Mouse (Mus musculus): ENCODE results near the gene Pprc1.

Pprc1 gene

DNA sequence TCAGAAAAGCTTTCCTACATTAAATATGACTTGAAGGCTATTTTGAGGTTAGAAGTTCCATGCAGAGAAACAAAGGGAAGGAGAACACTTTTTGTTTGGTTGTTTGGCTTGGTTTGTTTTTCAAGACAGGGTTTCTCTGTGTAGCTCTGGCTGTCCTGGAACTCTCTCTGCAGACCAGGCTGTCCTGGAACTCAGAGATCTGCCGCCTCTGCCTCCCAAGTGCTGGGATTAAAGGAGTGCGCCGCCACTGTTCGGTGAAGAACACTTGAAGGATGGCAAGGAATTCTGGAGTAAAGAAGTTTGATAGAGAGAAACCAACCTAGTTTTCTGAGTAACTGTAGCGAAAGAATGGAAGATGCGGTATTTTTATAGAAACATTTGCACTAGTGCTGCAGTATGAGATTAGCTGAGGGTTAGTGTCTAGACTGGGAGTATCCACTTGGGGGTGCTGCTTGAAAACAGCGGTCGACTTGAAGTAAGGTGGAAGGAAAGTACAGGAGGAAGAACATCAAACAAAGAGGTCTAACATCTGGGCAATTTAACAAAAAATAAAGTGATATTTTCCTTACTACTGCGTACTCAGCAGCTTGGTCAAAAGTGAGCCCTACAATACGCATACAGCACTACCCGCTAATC, 11.2 kb downstream of the Pprc1 start:
- no peak for DNase-seq (ENCODE audit: low read depth, low spot score)

DNA sequence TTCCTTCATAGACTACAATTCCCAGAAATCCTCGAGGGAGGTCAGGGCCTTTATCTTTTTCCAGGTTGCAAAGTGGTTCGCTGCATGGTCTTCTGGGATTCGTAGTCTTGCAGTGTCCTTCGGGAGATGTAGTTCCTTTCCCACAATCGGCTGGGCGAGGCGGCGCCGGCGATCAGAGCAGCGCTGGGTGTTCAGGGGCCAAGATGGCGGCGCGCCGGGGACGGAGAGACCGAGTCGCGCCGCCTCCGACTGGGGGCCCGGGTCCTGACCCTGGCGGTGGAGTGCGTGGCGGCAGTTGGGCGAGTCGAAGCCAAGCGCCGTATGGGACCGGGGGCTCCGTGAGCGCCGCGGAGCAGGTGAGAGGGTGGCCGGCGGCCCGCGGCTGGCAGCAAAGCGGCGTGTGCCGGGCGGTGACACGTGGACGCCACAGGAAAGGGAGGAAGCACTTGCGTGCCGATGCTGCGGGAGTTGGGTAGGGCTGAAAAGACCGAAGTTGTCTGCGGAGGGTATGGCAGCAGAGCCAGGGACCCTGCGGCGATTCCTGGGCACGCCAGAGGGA, 11.8 kb downstream of the Pprc1 start:
- peak; percentile 95 for DNase-seq (ENCODE audit: low read depth, low spot score)

DNA sequence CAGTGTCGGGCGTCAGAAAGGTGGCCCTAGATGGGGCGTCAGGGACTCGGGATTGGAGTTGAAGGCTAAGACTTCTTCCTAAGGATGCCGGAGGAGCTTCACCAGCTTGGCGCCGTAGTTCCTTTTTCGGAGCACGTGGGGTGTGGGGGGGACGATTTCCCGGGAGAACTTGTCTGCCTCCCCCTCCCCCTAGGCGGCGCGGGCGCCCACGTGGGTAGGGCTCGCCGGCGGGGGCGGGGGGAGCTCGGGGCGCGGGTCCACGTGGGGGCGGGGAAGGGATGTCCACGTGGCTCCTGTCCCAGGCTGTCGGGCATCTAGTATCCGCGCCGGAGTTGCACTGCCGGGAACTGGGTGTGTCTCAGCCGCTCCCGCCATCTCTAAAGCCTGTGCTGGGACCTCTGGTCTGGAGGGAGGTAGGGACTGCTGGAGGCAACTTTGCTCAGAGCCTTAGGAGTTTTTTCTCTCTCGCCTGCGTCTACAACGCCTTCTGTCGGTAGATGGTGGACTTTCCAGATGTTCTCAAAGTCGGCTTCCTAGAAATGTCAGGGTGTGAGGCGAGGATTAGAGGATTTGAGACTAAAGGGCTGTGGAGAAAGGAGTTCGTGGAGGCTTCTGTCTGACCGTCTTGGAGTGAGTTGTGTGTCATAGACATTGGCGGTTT, 12.4 kb downstream of the Pprc1 start:
- peak; percentile 70 for DNase-seq (ENCODE audit: low read depth, low spot score)

DNA sequence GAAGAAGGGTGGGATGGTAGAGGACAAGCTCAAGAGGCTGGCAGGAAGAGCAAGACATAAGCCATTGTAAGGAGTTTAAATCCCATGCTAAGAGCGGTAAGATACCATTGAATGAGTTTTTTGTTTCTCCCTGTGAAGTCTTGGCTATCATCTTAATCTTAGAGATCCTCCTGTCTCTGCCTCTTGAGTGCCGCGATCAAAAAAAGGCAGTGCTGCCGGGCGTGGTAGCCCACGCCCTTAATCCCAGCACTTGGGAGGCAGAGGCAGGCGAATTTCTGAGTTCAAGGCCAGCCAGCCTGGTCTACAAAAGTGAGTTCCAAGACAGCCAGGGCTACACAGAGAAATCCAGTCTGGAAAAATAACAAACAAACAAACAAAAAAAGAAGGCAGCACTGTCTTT, 13.8 kb downstream of the Pprc1 start:
- DNase-seq (ENCODE audit: low read depth, low spot score): no peak

DNA sequence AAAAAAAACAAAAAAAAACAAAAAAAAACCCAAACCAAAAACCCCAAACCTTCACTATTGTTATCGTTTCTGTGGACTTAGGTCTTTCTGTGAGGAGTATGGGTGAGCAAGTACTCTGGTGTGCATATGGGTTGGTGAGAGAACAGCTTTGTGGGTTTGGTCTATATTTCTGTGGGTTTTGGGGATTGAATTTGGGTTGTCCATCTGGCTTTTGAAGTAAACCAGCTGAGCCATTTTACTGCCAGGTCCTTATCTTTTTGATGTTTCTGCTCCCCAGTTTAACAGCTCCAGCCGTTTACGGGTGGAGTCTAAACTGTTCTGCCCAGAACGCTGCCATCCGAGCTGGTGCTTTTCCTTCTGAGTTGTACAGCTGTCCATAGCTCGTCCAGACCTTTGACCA, 16.2 kb downstream of the Pprc1 start:
- DNase-seq (ENCODE audit: low read depth, low spot score): no peak

DNA sequence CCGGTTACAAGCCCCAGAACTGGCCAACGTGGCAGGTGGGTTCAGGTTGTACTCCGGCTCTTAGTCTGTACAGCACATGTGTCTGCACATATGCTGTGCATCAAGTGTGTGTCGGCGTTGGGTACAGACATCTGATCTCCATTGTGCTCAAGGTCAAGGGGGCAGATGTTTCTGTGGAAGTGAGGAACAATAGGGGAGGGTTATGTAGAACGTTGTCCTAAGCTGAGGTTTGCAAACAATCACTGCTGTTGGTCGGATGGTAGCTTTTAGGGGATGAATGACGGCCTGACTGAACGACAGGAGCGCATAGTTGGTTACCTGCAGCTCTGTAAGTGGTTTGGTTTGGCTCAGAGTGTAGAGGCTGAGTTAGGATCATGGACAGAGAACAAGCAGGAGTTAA, 23.4 kb downstream of the Pprc1 start:
- DNase-seq (ENCODE audit: low read depth, low spot score): no peak

DNA sequence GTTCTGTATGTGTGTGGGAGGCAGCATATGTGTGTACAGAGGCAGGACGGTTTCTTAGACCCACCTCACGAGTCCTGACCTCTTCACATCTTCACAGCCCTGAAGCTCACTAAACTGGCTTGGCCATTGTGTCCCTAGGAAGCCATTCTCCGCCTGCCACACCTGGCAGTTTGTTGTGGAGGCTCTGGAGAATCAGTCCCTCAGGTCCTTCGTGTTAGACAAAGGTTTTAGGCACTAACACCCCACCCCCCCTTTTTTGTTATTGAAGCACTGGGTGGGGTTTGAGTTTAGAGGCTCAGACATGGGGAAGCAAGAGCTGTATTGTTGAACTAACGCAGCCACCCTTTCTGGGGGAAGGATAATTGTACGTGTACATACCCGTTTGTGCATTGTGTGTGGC, 28.6 kb downstream of the Pprc1 start:
- no peak for DNase-seq (ENCODE audit: low read depth, low spot score)

DNA sequence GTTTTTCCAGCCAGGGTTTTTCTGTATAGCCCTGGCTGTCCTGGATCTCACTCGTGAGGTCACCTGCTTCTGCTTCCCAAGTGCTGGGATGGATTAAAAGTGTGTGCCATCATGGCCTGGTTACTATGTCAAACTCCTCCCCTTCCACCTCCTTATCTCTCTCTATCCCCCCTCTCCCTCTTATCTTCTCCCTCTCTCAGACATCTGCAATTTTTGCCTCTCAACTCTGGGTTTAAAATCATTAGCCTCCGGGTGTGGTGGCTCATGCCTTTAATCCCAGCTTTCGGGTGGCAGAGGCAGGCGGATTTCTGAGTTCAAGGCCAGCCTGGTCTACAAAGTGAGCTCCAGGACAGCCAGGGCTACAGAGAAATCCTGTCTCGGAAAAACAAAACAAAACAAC, 29.6 kb downstream of the Pprc1 start:
- DNase-seq (ENCODE audit: low read depth, low spot score): no peak

DNA sequence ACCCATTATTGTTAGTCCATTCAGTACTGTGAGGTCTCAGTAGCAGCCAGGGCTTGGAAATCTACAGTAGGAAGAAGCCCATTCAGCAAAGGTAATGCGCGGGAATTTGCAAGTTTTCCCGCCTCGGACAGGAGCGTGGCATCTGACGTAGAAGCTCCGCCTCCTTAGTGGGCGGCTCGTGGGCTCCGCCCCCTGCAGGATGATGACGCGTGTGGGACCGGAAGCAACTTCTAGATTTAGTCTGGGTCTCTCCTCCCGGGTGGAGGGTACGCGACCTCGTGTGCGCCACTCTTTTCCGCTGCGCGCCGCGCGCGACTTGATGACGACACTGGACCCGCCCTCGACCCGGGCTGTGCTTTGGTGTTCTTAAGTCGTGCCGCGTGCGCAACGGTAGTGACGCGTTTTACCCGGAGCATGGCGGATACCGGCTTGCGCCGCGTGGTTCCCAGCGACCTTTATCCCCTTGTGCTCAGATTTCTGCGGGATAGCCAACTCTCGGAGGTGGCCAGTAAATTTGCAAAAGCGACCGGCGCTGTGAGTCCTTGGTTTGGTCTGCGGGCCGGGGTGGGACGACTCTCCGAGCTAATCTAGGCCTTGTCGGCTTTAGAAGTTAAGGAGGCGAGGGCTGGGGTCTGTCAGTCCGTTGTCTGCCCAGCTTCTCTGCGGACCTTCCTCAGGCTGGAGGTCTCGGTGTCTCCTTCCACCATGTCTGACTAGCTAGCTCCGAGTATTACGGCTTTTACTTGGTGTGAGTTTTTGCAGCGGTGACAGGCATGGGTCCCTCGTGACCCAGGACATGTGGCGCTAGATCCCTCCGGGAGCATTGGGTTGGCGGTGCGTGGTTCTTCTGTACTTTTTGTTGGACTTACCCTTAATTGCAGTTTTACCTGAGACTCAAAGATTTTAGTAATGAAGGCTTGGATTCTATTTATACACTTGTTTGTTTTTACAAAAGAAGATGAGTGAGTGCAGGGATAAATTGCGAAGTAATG, 31.2 kb downstream of the Pprc1 start, which contains the start of gene Nolc1:
Nolc1 (plus strand) TSS at position 248 of the 992 bp plus-strand sequence.
- DNase-seq (ENCODE audit: low read depth, low spot score): peak; percentile 100

DNA sequence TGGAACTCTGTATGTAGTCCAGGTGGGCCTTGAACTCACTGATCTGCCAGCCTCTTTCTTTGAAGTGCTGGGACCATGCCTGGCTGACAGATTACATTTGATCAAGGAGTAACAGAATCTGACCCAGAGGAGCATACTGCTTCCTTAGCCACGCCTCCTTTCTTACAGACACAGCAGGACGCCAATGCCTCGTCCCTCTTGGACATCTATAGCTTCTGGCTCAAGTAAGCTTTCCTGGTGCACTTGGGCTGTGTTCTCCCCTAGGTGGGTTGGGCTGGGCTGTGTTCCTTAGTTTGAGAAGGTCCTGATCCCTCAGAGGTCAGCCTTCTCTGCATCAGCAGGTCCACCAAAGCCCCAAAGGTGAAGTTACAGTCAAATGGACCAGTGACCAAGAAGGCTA, 33.8 kb downstream of the Pprc1 start:
- DNase-seq (ENCODE audit: low read depth, low spot score): no peak

DNA sequence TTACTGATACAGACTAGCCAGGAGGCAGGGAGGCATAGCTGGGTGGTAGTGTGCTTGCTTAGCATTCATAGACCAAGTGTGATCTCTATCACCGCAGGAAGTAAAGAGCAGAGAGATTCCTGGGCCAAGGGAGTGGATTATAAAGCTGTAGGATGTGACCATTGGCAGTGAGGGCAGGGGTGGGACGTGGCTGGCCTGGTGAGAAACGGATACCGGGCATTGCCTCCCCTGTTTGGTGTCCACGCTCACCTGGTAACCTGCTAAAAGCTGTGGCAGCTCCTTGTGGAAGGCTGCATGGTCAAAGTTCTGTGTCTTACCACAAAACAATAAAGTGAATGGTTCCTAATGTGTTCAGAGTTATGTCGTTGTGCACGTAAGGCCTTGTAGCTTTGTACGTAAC, 40.5 kb downstream of the Pprc1 start:
- no peak for DNase-seq (ENCODE audit: low read depth, low spot score)

DNA sequence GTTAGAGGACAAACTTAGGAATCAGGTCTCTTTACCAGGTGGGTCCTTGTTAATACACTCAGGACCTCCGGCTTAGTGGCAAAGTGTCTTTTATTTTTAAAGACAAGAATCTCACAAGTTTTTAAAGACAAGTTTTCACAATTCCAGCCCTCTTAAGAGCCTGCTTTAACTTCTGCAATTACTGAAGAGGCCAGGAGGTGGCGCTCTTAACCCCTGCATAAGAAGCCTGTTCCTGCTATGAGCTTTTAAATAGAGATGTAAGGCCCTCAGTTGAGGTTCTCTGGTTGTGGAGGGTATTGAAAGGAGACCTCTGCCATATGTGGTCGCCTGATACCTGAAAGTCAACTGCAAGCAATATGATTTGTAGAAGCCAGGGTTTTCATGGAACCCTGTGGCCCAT, 41.7 kb downstream of the Pprc1 start:
- DNase-seq (ENCODE audit: low read depth, low spot score): peak; percentile 62

DNA sequence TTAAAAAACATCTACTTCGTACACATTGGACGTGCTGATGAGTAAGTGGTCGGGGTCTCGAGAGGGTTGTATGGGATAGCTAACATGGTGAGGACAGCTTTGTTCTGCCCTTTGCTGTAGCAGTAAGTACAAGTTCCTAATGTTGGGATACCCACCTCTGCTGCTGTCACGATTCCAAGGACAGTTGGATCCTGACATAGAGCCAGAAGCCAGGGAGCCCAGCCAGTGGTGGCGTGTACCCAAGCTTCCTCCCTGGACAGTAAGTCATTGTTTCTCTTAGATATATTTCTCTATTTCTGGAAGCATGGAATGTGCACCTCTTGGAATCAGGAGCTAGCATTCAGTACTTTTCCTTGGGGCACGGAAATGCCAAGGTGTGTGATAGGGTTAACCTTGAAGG, 43.2 kb downstream of the Pprc1 start:
- no peak for DNase-seq (ENCODE audit: low read depth, low spot score)

DNA sequence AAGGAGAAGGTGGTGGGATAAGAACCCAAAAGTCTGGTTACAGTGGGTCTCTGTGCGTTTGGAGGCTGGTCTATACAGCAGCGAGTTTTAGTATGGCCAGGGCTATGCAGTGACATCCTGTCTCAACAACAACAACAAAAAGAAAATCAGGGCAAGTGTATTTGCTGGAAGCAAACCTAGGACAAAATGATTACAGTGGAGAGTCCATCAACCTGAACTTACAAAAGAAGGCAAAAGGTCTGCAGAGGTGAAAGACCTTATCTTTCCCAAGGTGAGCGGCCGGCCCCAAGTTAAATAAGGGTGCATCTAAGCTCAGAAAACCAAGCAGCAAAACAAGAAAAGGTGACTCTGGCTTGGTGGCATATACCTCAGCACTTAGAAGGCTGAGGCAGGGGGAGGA, 47.0 kb downstream of the Pprc1 start:
- no peak for DNase-seq (ENCODE audit: low read depth, low spot score)

DNA sequence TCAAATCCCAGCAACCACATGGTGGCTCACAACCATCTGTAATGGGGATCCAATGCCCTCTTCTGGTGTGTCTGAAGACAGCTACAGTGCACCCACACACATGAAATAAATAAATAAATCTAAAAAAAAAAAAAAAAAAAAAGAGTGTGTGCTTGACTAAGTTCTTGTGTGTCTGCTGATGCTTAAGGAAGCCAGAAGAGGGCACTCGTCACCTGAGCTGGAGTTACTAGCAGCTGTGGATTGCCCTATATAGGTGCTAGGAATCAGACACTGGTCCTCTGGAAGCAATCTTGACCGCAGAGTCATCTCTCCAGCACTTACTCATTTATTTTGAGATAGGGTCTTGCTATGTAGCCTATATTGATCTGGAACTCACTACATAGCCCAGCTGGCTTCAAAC, 49.5 kb downstream of the Pprc1 start:
- no peak for DNase-seq (ENCODE audit: low read depth, low spot score)

DNA sequence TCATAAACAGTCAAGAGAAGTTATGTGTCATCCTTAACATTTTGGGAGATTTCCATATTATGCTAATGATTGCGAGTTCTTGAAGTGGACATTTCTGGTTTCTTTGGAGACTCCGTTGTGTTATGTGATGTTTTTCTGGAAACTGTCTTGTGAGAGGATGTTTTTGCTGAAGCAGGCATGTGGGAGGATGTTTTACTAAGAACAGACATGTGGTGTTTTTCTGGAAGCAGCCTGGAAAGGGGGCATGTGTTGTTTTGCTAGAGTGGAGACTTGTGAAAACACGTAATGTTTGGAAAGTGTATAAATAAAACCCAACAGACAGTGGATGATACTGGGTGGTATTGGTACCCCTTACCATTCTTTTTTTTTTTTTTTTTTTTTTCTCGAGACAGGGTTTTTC, 50.6 kb downstream of the Pprc1 start:
- no peak for DNase-seq (ENCODE audit: low read depth, low spot score)

DNA sequence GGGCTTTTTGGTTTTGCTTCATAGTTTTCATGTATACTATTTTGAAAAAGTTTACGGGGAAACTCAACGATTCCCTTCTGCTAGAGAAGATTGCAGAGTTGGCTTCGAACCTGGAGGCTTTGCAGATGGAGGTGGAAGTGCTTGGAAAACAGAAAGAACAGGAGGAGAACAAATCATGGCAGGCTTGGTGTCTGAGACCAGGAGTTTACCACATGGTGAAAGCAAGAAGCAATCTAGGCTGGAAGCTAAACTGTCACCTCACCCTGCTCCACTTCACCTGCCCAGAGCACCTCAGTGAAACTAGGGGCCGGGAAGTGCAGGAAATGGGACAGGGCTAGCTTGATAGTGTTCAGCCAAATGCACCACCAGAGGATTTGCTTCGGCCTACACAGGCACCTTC, 51.7 kb downstream of the Pprc1 start:
- no peak for DNase-seq (ENCODE audit: low read depth, low spot score)

DNA sequence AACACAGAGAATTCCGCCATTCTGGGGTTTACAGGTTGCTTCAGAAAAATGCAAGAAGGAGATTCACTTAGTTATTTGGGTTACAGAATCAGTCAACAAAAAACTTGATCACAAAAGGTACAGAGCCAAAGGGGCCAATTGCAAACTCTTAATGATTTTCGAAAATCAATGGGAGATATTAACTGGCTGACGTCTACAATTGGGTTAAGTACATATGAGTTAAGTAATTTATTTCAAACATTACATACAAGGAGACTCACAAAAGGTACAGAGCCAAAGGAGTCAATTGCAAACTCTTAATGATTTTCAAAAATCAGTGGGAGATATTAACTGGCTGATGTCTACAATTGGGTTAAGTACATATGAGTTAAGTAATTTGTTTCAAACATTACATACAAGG, 54.9 kb downstream of the Pprc1 start:
- DNase-seq (ENCODE audit: low read depth, low spot score): no peak

DNA sequence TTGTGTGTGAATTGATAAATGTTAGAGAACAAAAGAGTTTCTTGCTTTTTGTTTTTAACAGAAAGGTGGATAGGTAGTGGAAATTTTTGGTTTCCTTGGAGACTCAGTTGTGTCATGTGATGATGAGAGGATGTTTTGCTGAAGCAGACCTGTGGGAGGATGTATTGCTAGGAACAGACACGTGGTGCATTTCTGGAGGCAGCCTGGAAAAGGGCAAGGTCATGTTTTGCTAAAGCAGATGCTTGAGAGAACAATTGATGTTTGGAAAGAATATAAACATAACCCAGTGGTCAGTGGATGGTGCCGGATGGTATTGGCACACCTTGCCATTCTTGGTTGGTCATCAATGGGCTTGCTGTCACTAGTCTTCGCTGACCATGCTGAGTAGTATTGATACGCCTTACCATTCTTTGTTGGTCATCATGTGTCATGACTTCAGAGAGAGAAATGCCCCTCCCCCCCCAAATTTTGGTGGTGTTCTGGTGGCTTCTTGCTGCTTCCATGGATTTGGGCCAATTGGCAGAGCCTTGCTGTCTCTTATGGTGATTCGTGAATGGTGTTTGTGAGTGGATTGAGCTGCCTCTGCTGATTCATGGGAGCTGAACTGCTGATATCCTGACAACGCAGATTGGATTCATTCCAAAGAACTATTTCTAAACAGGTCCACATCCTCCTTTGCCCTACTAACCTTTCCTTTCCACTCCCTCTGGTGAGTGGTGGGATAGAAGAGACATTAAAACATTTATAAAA, 58.9 kb downstream of the Pprc1 start:
- no peak for DNase-seq (ENCODE audit: low read depth, low spot score)

DNA sequence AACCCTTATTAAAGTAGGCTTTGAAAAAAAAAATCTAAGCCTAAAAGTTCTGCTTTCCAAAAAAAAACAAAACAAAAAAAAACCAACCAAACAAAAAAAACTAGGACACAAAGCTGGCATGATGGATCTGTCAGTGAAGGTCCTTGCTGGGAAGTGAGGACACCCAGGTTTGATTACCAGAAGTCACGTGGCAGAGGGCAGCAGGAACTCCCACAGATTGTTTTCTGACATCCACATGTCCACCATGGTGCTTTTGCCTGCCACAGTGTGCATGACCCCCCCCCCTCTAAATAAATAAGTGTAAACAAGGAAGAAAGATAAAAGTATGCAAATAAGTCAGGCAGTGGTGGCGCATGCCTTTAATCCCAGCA, 59.5 kb downstream of the Pprc1 start:
- no peak for DNase-seq (ENCODE audit: low read depth, low spot score)

DNA sequence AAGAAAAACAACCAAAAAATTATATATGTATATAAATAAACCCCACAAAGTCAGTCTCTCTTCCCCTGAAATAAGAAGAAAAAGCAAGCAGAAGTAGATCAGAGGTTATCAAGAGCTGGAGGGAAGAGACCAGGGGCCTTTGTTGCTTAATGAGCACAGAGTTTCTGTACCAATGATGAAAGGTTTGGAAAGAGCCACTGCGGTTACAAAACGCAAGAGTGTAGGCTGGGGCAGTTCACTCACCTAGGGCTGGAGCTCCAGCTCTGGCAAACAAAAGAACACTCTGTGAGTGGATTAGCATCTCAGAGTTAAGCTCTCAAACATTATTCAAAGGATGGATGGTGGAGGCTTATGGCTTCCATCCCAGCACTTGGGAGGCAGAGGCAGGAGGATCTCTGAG, 65.5 kb downstream of the Pprc1 start:
- DNase-seq (ENCODE audit: low read depth, low spot score): no peak

DNA sequence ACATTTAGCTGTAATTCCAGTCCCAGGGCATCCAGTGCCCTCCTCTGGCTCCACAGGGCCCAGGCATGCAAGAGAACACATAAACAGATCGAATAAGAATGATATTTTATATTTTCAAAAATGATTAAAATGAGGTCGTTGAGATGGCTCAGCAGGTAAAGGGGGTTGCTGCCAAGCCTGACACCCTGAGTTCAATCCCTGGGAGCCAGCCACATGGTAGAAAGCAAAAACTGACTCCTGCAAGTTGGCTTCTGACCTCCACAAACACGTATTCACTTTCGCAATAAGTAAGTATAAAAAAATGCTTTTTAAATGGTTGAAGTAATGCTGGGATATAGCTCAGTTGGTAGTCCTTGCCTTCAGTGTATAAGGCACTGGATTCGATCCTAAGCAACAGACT, 66.1 kb downstream of the Pprc1 start:
- no peak for DNase-seq (ENCODE audit: low read depth, low spot score)

All from forelimb bud, embryonic 11.5 days (tissue).